Mouse (Mus musculus) olfactory bulb, adult 2 months (tissue): ENCODE data around the gene Masp1. TPM values are rescaled to one million over a fixed set of nuclear protein-coding genes. Genes with fewer than 3 reads are reported as not detected.

Experiments used
- H3K27ac ChIP-seq: fragments of 200-500 bp; 2 replicates; pipeline ENCODE4 v1.5.1; 2012; ENCODE audit warnings: low read depth, low read length; ENCODE audit not compliant: insufficient read depth
- H3K4me1 ChIP-seq: fragments of 200-500 bp; 2 replicates; pipeline ENCODE4 v1.6.1; 2012; ENCODE audit warnings: low read length; ENCODE audit not compliant: control insufficient read depth, insufficient read depth
- H3K4me3 ChIP-seq: fragments of 200-500 bp; 2 replicates; pipeline ENCODE4 v1.5.1; 2012; ENCODE audit warnings: mild to moderate bottlenecking, low read depth, low read length, moderate library complexity; ENCODE audit not compliant: insufficient read depth
- CTCF ChIP-seq: fragments of 200-500 bp; IDR thresholded peaks from 2 replicates; pipeline ENCODE4 v1.5.1; 2012; ENCODE audit warnings: low read depth, mild to moderate bottlenecking, low read length, moderate library complexity; ENCODE audit not compliant: insufficient read depth
- POLR2A ChIP-seq: fragments of 200-500 bp; IDR thresholded peaks from 2 replicates; pipeline ENCODE4 v1.6.1; 2012; ENCODE audit warnings: mild to moderate bottlenecking, low read depth, low read length, moderate library complexity; ENCODE audit not compliant: insufficient read depth
- WGBS: fragments of 180-500 bp; shearing (Covaris S2); methylation state at CpG from one replicate; pipeline ENCODE4 v1.1.7; 2018; 5-methylcytosine and 5-hydroxymethylcytosine counted together
- polyA plus RNA-seq: library from polyadenylated mRNA; stranded (reverse); fragments of >200 nt; gene quantifications from 2 replicates; pipeline ENCODE4 v1.2.4, GENCODE M21; 2012; ENCODE audit warnings: low replicate concordance; ENCODE audit not compliant: missing spikeins, insufficient read depth, insufficient read length

The Masp1 gene
- polyA plus RNA-seq, 1 experiment = not detected

DNA sequence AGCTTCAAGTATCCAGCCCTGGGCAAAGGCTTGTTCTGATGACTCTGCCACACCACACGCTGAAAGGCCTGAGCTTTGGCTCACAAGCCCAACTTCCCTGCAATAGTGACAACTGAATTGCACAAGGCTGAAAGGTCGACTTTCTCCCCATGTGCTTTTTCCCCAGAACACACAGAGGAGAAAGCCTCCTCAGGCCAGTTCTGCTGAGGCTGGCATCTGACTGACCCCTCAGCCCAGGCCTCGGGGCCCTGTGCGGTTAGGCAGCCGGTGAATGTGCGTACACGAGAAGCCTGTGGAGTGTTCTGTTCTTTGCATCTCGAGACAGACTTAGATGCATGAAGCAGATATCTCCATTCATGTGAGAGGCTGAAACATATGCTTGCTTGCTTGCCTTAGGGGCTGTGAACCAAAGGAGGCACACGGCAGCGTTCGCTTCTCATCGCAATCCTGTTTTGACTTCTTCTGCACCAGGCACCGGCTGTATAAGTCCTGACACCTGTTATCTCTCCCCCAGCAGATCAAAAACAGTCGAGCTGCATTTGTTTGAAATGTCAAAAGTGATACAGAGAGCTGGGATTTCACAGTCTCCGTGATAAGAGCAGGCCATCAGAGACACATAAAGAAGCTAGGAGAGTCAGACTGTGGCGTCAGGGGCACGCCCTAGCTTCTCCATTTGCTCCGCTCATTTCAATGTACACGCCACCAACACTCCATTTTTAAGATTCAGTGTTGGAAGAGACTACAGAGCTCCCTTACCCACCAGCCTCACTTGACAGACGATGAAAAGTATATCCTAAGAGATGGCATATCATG, 2.7 kb downstream of the Masp1 start:
- 73% methylated on average over 20 of the region's 20 CpGs for WGBS
- no peak for TF ChIP-seq CTCF
- TF ChIP-seq POLR2A = no peak
- H3K4me3 ChIP-seq = no peak overlapping the region
- no peak overlapping the region for H3K27ac ChIP-seq
- peaks cover 13% of the 10 kb centered on the region; the same call in 1 of the 2 replicates for H3K4me1 ChIP-seq

GRCm38 (mm10) chr16:23517230-23517629, 3.4 kb downstream of the Masp1 start:
- Histone ChIP-seq H3K4me3 (no peak overlapping the region), H3K27ac (no peak overlapping the region), H3K4me1 (peaks cover 11% of the 10 kb centered on the region; the same call in 1 of the 2 replicates)
- TF ChIP-seq CTCF (no peak), POLR2A (no peak)
- WGBS = 92% methylated on average over 5 of the region's 5 CpGs

- 71% methylated on average over 2 of the region's 2 CpGs for WGBS
- peaks cover 11% of the 10 kb centered on the region; the same call in 1 of the 2 replicates for H3K4me1 ChIP-seq
Observed at GRCm38 (mm10) chr16:23516606-23517005, 4.0 kb downstream of the Masp1 start.

GRCm38 (mm10) chr16:23515766-23516165, 4.8 kb downstream of the Masp1 start:
- Histone ChIP-seq H3K4me1 (peaks cover 11% of the 10 kb centered on the region; the same call in 1 of the 2 replicates), H3K27ac (no peak overlapping the region), H3K4me3 (no peak overlapping the region)
- TF ChIP-seq POLR2A = no peak
- TF ChIP-seq CTCF = no peak
- WGBS = 64% methylated on average over 3 of the region's 3 CpGs

More at GRCm38 (mm10) chr16:23516606-23517005, 4.0 kb downstream of the Masp1 start:
- no peak for TF ChIP-seq CTCF
- TF ChIP-seq POLR2A = no peak
- no peak overlapping the region for H3K4me3 ChIP-seq
- no peak overlapping the region for H3K27ac ChIP-seq

GRCm38 (mm10) chr16:23513401-23513800, 7.2 kb downstream of the Masp1 start:
- no peak for TF ChIP-seq CTCF
- no peak for TF ChIP-seq POLR2A
- H3K27ac ChIP-seq = no peak overlapping the region
- H3K4me1 ChIP-seq = peaks cover 5% of the 10 kb centered on the region; the same call in 1 of the 2 replicates
- WGBS = 91% methylated on average over 1 of the region's 1 CpGs
- H3K4me3 ChIP-seq = no peak overlapping the region

DNA sequence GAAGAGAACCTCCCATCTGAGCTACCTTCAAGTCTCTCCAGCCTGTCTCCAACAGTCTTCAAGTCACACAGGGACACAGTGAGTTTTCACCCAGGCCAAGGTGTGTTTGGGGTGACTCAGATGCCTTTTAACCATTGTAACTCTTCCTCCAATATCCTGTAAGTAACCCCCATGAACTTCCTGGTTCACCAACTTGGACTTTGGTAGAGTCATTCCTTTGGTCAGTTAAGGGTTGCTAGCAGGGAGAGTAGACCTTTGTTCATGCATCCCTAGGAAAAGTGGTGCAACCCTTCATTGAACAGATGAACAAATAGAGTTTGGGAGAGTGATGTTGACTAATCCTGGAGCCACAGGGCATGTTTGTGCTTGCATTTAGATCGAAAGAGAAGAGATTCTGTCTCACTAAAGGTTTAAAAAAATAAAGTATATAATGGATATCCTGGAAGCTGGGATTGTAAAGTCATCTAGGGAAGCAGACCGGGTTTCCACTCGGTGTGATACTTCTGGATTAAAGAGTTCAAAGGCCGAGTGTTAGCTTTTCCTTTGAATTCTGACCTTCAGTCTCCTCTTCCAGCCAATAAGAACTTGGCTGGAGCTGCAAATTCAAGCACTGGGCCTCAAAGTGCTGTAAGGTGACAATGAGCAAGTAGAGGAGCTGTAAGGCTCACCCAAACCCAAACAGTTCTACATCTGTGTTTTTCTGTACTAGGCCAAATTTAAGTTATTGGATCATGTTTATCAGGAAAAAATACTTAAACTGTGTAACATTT, 9.3 kb downstream of the Masp1 start:
- 85% methylated on average over 4 of the region's 4 CpGs for WGBS
- Histone ChIP-seq H3K27ac (no peak overlapping the region), H3K4me1 (no peaks in the 10 kb centered on the region; the same call in 1 of the 2 replicates), H3K4me3 (no peak overlapping the region)
- TF ChIP-seq CTCF (no peak), POLR2A (no peak)

DNA sequence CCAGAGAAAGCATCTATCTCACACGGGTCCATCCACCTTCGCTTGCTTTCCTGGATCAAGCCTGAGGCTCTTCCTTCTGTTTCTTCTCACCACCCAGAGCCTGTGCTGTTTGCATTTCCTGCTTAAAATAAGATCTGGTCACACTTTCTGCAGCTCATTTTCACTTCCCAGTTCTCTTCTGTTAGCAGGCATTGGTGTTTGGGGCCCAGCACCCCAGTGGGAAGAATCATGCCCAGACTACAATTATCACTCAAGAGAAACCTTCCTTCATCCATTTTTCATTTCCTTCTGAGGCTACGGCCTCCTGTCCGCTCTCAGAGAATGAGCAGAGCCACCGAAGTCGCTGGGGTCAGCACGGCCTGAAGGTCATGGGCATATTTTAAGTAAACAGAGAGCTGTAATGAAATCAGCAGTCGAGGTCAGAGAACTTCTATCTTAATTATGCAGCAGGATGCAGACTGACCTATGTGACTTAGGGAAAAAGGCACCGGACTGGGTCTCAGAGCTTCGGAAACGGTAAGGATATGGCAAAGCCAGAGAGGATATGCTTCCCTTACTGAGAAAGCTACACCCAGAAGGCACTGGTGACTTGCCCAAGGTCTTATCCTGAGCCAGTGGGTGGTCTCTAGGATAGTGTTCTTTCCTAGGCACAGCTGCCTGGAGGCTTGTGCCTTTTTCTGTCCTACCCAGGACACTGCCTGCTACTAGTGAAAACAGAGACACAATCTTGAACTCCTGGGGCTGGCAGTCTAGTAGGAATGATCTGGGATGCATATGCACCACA, 14.5 kb downstream of the Masp1 start:
- Histone ChIP-seq H3K4me3 (no peak overlapping the region), H3K27ac (no peak overlapping the region), H3K4me1 (peaks cover 2% of the 10 kb centered on the region; the same call in 1 of the 2 replicates)
- WGBS = 79% methylated on average over 11 of the region's 11 CpGs
- TF ChIP-seq CTCF = no peak
- TF ChIP-seq POLR2A = no peak

DNA sequence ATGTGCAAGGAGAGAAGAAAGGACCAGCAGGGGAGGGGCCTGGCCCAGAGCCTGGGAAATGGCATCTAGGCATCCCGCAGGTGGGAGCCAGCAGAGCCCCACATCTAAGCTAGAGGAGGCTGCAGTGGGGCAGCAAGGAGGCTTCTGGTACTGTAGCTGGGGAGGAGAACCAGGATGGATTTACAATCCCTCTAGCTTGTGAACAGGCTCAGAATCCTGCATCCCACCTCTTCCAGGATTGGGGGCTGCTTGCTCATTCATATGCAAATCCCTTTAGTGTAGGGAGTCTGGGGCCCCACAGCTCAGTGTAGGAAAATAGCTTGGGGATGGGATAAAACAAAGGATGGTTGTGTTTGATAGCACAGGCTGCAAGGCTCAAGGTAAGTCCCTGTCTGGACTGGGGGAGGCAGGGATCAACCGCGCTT, 16.3 kb downstream of the Masp1 start:
- no peak overlapping the region for H3K27ac ChIP-seq
- 0 out of 2 replicates have a peak, but pooled peaks cover 2% of the 10 kb centered on the region for H3K4me1 ChIP-seq
- WGBS = 73% methylated on average over 3 of the region's 3 CpGs
- no peak overlapping the region for H3K4me3 ChIP-seq
- no peak for TF ChIP-seq POLR2A
- no peak for TF ChIP-seq CTCF
